Mouse (Mus musculus) brown adipose tissue, adult 24 weeks (tissue): ENCODE measurements around the gene Fndc7. TPM values are rescaled to one million over a fixed set of nuclear protein-coding genes. Genes with fewer than 3 reads are reported as not detected.
A peak's percentile ranks its signal among the peaks of the same experiment; 100 is the strongest.
"Not testable (repeated sequence)": the region's sequence is repeated elsewhere in the genome, so short reads cannot be mapped to it uniquely, and the experiment has no call there.

Source experiments
- H3K27ac ChIP-seq: fragments of 200-500 bp; replicated peaks from 2 replicates; pipeline ENCODE4 v1.5.1; 2012; ENCODE audit warnings: low read depth, mild to moderate bottlenecking, low read length
- H3K4me1 ChIP-seq: fragments of 200-500 bp; 2 replicates; pipeline ENCODE4 v1.6.1; 2012; ENCODE audit warnings: low read length, mixed read lengths; ENCODE audit not compliant: control insufficient read depth, insufficient read depth, insufficient read length
- H3K4me3 ChIP-seq: fragments of 200-500 bp; 2 replicates; pipeline ENCODE4 v1.5.1; 2012; ENCODE audit warnings: low read depth, mild to moderate bottlenecking, low read length, moderate library complexity; ENCODE audit not compliant: insufficient read depth
- polyA plus RNA-seq: library from polyadenylated mRNA; stranded (reverse); fragments of >200 nt; gene quantifications from 2 replicates; pipeline ENCODE4 v1.2.4, GENCODE M21; 2012; ENCODE audit not compliant: missing spikeins, insufficient read depth, insufficient read length

Gene Fndc7
- polyA plus RNA-seq, 1 experiment, result not detected

GRCm38 (mm10) chr3:108853266-108853665, 36.5 kb downstream of the Fndc7 start:
- peaks cover 3% of the 10 kb centered on the region; the same call in 1 of the 2 replicates for H3K4me1 ChIP-seq
- H3K27ac ChIP-seq, result no peak overlapping the region

GRCm38 (mm10) chr3:108851996-108852697, 37.7 kb downstream of the Fndc7 start:
- Histone ChIP-seq H3K27ac (peak overlapping the region; percentile 44; the same call in 1 of the 2 replicates), H3K4me1 (peaks cover 3% of the 10 kb centered on the region; the same call in 1 of the 2 replicates), H3K4me3 (no peak overlapping the region)

More at GRCm38 (mm10) chr3:108853266-108853665, 36.5 kb downstream of the Fndc7 start:
- no peak overlapping the region for H3K4me3 ChIP-seq

- Histone ChIP-seq H3K27ac (no peak overlapping the region), H3K4me3 (no peak overlapping the region), H3K4me1 (0 out of 2 replicates have a peak, but pooled peaks cover 3% of the 10 kb centered on the region)
Measured at GRCm38 (mm10) chr3:108851554-108851953, 38.3 kb downstream of the Fndc7 start.

- H3K4me1 ChIP-seq, result 0 out of 2 replicates have a peak, but pooled peaks cover 3% of the 10 kb centered on the region
Measured at GRCm38 (mm10) chr3:108851075-108851474, 38.7 kb downstream of the Fndc7 start.

GRCm38 (mm10) chr3:108850506-108850905, 39.3 kb downstream of the Fndc7 start:
- Histone ChIP-seq H3K4me1 (0 out of 2 replicates have a peak, but pooled peaks cover 3% of the 10 kb centered on the region), H3K4me3 (no peak overlapping the region), H3K27ac (0 out of 2 replicates have a peak overlapping the region, but pooled peaks have one; percentile 60)

More at GRCm38 (mm10) chr3:108851075-108851474, 38.7 kb downstream of the Fndc7 start:
- Histone ChIP-seq H3K4me3 (no peak overlapping the region), H3K27ac (peak overlapping the region; percentile 60)

GRCm38 (mm10) chr3:108846616-108847015, 43.2 kb downstream of the Fndc7 start:
- Histone ChIP-seq H3K27ac (no peak overlapping the region), H3K4me1 (no peaks in the 10 kb centered on the region), H3K4me3 (no peak overlapping the region)

- no peak overlapping the region for H3K27ac ChIP-seq
- no peaks in the 10 kb centered on the region for H3K4me1 ChIP-seq
- no peak overlapping the region for H3K4me3 ChIP-seq
Measured at GRCm38 (mm10) chr3:108844521-108844920, 45.3 kb downstream of the Fndc7 start.

GRCm38 (mm10) chr3:108844026-108844425, 45.8 kb downstream of the Fndc7 start:
- Histone ChIP-seq H3K4me3 (no peak overlapping the region), H3K4me1 (no peaks in the 10 kb centered on the region), H3K27ac (no peak overlapping the region)

GRCm38 (mm10) chr3:108840716-108841054, 49.1 kb downstream of the Fndc7 start:
- H3K27ac ChIP-seq, result no peak overlapping the region
- H3K4me3 ChIP-seq, result no peak overlapping the region
- H3K4me1 ChIP-seq, result no peaks in the 10 kb centered on the region; the same call in 1 of the 2 replicates

- Histone ChIP-seq H3K4me1 (no peaks in the 10 kb centered on the region; the same call in 1 of the 2 replicates), H3K27ac (peak within 1 kb of the TSS; percentile 93), H3K4me3 (peak within 1 kb of the TSS; percentile 90)
Measured at GRCm38 (mm10) chr3:108840000-108840715, 49.6 kb downstream of the Fndc7 start, which contains the start of gene Stxbp3. Gene Stxbp3, minus strand, starts transcription at chr3:108840526.

- H3K4me3 ChIP-seq, result peak overlapping the region; percentile 90
- H3K27ac ChIP-seq, result peak overlapping the region; percentile 93
- no peaks in the 10 kb centered on the region; the same call in 1 of the 2 replicates for H3K4me1 ChIP-seq
Measured at GRCm38 (mm10) chr3:108839647-108839999, 50.2 kb downstream of the Fndc7 start.

- H3K4me3 ChIP-seq, result no peak overlapping the region
- no peaks in the 10 kb centered on the region; the same call in 1 of the 2 replicates for H3K4me1 ChIP-seq
- H3K27ac ChIP-seq, result no peak overlapping the region
Measured at GRCm38 (mm10) chr3:108838980-108839379, 50.8 kb downstream of the Fndc7 start.

- H3K27ac ChIP-seq, result no peak overlapping the region
- no peak overlapping the region for H3K4me3 ChIP-seq
Measured at GRCm38 (mm10) chr3:108836931-108837330, 52.9 kb downstream of the Fndc7 start.

GRCm38 (mm10) chr3:108833717-108834116, 56.1 kb downstream of the Fndc7 start:
- not testable (repeated sequence) for H3K4me3 ChIP-seq, H3K27ac ChIP-seq, H3K4me1 ChIP-seq

More at GRCm38 (mm10) chr3:108836931-108837330, 52.9 kb downstream of the Fndc7 start:
- no peaks in the 10 kb centered on the region; the same call in 1 of the 2 replicates for H3K4me1 ChIP-seq

- no peak overlapping the region for H3K27ac ChIP-seq
- peaks cover 9% of the 10 kb centered on the region for H3K4me1 ChIP-seq
- H3K4me3 ChIP-seq, result no peak overlapping the region
Measured at GRCm38 (mm10) chr3:108831750-108832149, 58.1 kb downstream of the Fndc7 start.
